Mouse (Mus musculus): ENCODE results near the gene Tango2.

GRCm38 (mm10) chr16:18395620-18396036, 47.7 kb upstream of the Tango2 start:
- no peak for TF ChIP-seq EP300 (optimal IDR thresholded peaks at IDR 0.05)
- no peak for TF ChIP-seq CTCF (IDR thresholded peaks at IDR 0.05; ENCODE audit: low read depth)

Measured in stomach, postnatal 0 days (tissue).